Mouse (Mus musculus) ES-Bruce4 (cell line): ENCODE measurements around the gene Grin2a. TPM values are rescaled to one million over a fixed set of nuclear protein-coding genes. Genes with fewer than 3 reads are reported as not detected.

Experiments
- H3K27ac ChIP-seq: 2 replicates; pipeline ENCODE4 v1.5.1; 2012; ENCODE audit warnings: low read length, inconsistent platforms; ENCODE audit not compliant: insufficient read depth
- H3K27me3 ChIP-seq: 2 replicates; pipeline ENCODE4 v1.6.1; 2012; ENCODE audit warnings: mild to moderate bottlenecking, low read length, inconsistent platforms; ENCODE audit not compliant: control insufficient read depth, poor library complexity, insufficient read depth, severe bottlenecking
- H3K36me3 ChIP-seq: 2 replicates; pipeline ENCODE4 v1.6.1; 2012; ENCODE audit warnings: inconsistent platforms, mild to moderate bottlenecking, low read length, moderate library complexity; ENCODE audit not compliant: control insufficient read depth, poor library complexity, insufficient read depth, severe bottlenecking
- H3K4me1 ChIP-seq: one replicate; pipeline ENCODE4 v1.8.1; 2011; ENCODE audit warnings: low read length; ENCODE audit not compliant: control insufficient read depth, insufficient read depth
- H3K4me3 ChIP-seq: 2 replicates; pipeline ENCODE4 v1.5.1; 2011; ENCODE audit warnings: low read depth, mild to moderate bottlenecking, low read length
- H3K9ac ChIP-seq: 2 replicates; pipeline ENCODE4 v1.6.1; 2012; ENCODE audit warnings: low read depth, mild to moderate bottlenecking, inconsistent platforms; ENCODE audit not compliant: poor library complexity, severe bottlenecking
- H3K9me3 ChIP-seq: replicated peaks from 2 replicates; pipeline ENCODE4 v1.6.1; 2012; ENCODE audit warnings: mild to moderate bottlenecking, low read length, inconsistent platforms; ENCODE audit not compliant: control insufficient read depth, poor library complexity, insufficient read depth, severe bottlenecking
- CTCF ChIP-seq: IDR thresholded peaks from one replicate; pipeline ENCODE4 v1.8.1; 2011; ENCODE audit warnings: low read depth, low read length
- EP300 ChIP-seq: IDR thresholded peaks from 2 replicates; pipeline ENCODE4 v1.6.1; 2011; ENCODE audit warnings: low read depth, low read length; ENCODE audit not compliant: insufficient read depth
- POLR2A ChIP-seq: IDR thresholded peaks from one replicate; pipeline ENCODE4 v1.8.1; 2011; ENCODE audit warnings: low read length; ENCODE audit not compliant: insufficient read depth
- polyA plus RNA-seq: library from polyadenylated mRNA; stranded (reverse); fragments of >200 nt; gene quantifications from 2 replicates; pipeline ENCODE4 v1.2.4, GENCODE M21; 2011; ENCODE audit warnings: low read depth; ENCODE audit not compliant: missing spikeins, insufficient read depth, insufficient read length

Grin2a gene
- polyA plus RNA-seq, 1 experiment = 0.39 TPM

GRCm38 (mm10) chr16:9697141-9697540 lies 298.2 kb downstream of the Grin2a start:
- H3K4me3 ChIP-seq = no peak overlapping the region
- no peak overlapping the region for H3K27ac ChIP-seq
- H3K9ac ChIP-seq = no peak overlapping the region
- no peaks in the 10 kb centered on the region for H3K36me3 ChIP-seq
- H3K9me3 ChIP-seq = no peaks in the 10 kb centered on the region
- H3K27me3 ChIP-seq = no peaks in the 10 kb centered on the region
- no peaks in the 10 kb centered on the region for H3K4me1 ChIP-seq
- TF ChIP-seq POLR2A (no peak), EP300 (no peak), CTCF (no peak)

DNA sequence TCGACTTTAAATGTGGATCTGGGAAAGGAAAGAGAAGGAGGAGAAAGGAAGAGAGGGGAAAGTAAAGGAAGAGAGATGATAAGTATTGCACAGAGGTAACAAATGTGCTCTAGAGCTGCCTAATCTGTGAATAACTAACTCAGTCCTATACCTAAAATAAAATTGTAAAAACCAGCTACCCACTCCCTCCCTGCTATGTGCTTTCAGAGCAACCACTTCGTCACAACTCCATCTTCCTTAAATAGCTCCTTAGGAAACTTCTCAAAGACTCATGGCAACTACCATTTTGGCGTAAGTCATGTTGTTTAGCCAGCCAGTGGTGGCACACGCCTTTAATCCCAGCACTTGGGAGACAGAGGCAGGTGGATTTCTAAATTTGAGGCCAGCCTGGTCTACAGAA lies 301.3 kb downstream of the Grin2a start:
- Histone ChIP-seq H3K4me3 (no peak overlapping the region), H3K4me1 (no peaks in the 10 kb centered on the region), H3K27ac (no peak overlapping the region), H3K9ac (no peak overlapping the region), H3K36me3 (no peaks in the 10 kb centered on the region), H3K9me3 (no peaks in the 10 kb centered on the region), H3K27me3 (no peaks in the 10 kb centered on the region)
- TF ChIP-seq POLR2A (no peak), EP300 (no peak), CTCF (no peak)

DNA sequence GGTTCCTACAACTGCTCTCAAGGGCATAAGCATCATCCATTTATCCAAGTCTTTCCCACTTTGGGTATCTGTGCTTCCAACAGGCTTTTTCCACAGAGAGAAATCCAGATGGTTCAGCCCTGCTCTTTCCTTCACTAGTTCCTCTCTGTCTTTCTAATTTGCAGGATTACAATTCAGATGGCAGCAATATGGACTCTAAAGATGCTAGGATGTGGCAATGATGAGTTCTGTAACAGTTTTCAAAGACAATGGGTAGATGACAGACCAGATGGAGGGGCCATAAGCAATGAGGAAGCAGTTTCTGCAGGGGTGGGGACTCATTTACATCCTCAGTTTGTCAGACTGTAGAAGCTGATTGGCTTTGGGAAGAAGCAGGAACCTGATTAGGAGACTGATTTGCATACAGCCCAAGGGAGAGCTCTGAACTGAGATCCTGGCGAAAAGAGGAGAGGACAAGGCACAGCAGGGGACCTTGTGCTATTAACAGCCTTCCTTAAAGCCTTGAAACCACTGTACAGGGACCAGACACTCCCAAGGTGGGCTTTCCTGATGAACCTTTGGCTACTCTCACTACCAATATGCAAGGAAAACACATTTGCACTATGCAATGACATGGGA lies 306.7 kb downstream of the Grin2a start:
- Histone ChIP-seq H3K9me3 (no peaks in the 10 kb centered on the region), H3K4me1 (no peaks in the 10 kb centered on the region), H3K9ac (no peak overlapping the region), H3K27ac (no peak overlapping the region), H3K36me3 (no peaks in the 10 kb centered on the region), H3K4me3 (no peak overlapping the region), H3K27me3 (no peaks in the 10 kb centered on the region)
- TF ChIP-seq EP300 (no peak), CTCF (no peak), POLR2A (no peak)

DNA sequence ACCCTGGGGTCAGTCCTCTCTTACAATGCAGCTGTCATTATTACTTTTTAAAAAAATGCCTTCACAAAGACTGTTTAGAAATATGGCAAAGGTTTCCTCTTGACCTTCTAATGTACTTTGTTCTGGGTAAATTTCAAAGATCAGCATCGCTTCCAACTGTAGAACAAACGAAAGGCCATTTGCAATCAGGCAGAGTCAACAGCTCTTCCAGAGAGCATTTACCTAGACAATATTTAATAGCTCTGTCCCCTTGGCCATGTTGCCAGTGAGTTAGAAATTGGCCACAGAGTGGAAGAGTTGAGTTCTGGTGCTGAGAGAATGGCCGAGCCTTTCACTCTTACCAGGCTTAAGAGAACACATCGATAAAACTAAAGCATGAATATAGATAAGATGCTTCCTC lies 314.8 kb downstream of the Grin2a start:
- Histone ChIP-seq H3K9ac (no peak overlapping the region), H3K9me3 (no peaks in the 10 kb centered on the region), H3K27me3 (no peaks in the 10 kb centered on the region), H3K4me1 (no peaks in the 10 kb centered on the region), H3K27ac (no peak overlapping the region), H3K4me3 (no peak overlapping the region), H3K36me3 (no peaks in the 10 kb centered on the region)
- no peak for TF ChIP-seq POLR2A
- no peak for TF ChIP-seq EP300
- no peak for TF ChIP-seq CTCF

GRCm38 (mm10) chr16:9679994-9680393 lies 315.4 kb downstream of the Grin2a start:
- H3K9ac ChIP-seq = no peak overlapping the region
- H3K27me3 ChIP-seq = no peaks in the 10 kb centered on the region
- no peak overlapping the region for H3K27ac ChIP-seq
- H3K36me3 ChIP-seq = no peaks in the 10 kb centered on the region
- H3K4me3 ChIP-seq = no peak overlapping the region
- H3K9me3 ChIP-seq = no peaks in the 10 kb centered on the region
- TF ChIP-seq CTCF (no peak), EP300 (no peak), POLR2A (no peak)
- no peaks in the 10 kb centered on the region for H3K4me1 ChIP-seq

DNA sequence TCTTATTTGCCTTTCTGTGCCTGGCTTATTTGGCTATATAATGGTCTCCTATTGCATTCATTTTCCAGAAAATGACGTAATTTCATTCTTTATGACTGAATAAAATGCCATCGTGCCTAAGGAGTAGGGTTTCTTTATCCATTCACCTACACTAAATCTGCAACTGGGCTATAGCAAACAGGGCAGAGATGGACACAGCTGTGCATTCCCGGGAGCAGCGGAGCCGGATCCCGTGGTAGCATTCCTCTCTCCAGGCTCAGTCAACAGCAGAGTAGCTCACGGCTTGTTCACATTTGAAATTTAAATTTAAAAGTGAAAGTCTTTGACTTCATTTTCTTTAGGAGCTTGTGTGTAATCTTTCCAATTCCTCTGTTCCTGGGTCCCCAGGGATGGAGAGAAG lies 316.6 kb downstream of the Grin2a start:
- Histone ChIP-seq H3K4me1 (no peaks in the 10 kb centered on the region), H3K27me3 (no peaks in the 10 kb centered on the region), H3K27ac (no peak overlapping the region), H3K9ac (no peak overlapping the region), H3K4me3 (no peak overlapping the region), H3K9me3 (no peaks in the 10 kb centered on the region), H3K36me3 (no peaks in the 10 kb centered on the region)
- TF ChIP-seq CTCF (no peak), POLR2A (no peak), EP300 (no peak)
